Mouse (Mus musculus) yolk sac, embryonic 10.5 days (tissue): ENCODE results near the gene Polg.

ENCODE experiments used
- DNase-seq: peaks from one replicate; pipeline ENCODE4 v3.0.0-alpha.2; 2017; ENCODE audit warnings: low spot score

Polg gene

GRCm38 (mm10) chr7:79466053-79466901 is at the start of gene Polg:
Gene Polg (minus strand): TSS chr7:79466362.
- peak; percentile 99 for DNase-seq

- DNase-seq: no peak
Measured at GRCm38 (mm10) chr7:79515861-79516260, 49.7 kb upstream of the Polg start.

- peak; percentile 16 for DNase-seq
Measured at GRCm38 (mm10) chr7:79515221-79515743, 49.1 kb upstream of the Polg start.

- no peak for DNase-seq
Measured at GRCm38 (mm10) chr7:79514361-79514881, 48.3 kb upstream of the Polg start.

- no peak for DNase-seq
Measured at GRCm38 (mm10) chr7:79513466-79513865, 47.3 kb upstream of the Polg start.

- DNase-seq: no peak
Measured at GRCm38 (mm10) chr7:79512496-79512895, 46.3 kb upstream of the Polg start.

- DNase-seq: no peak
Measured at GRCm38 (mm10) chr7:79511656-79512055, 45.5 kb upstream of the Polg start.

GRCm38 (mm10) chr7:79511181-79511580 is 45.0 kb upstream of the Polg start:
- DNase-seq: no peak

GRCm38 (mm10) chr7:79510686-79511085 is 44.5 kb upstream of the Polg start:
- no peak for DNase-seq

- no peak for DNase-seq
Measured at GRCm38 (mm10) chr7:79509710-79510109, 43.5 kb upstream of the Polg start.

GRCm38 (mm10) chr7:79509235-79509607 is 43.1 kb upstream of the Polg start:
- DNase-seq: no peak

- DNase-seq: no peak
Measured at GRCm38 (mm10) chr7:79508280-79509234, 42.4 kb upstream of the Polg start.

GRCm38 (mm10) chr7:79507756-79508155 is 41.6 kb upstream of the Polg start:
- DNase-seq: no peak

- DNase-seq: no peak
Measured at GRCm38 (mm10) chr7:79507101-79507705, 41.0 kb upstream of the Polg start.

- no peak for DNase-seq
Measured at GRCm38 (mm10) chr7:79506531-79507090, 40.4 kb upstream of the Polg start.

- no peak for DNase-seq
Measured at GRCm38 (mm10) chr7:79505876-79506530, 39.8 kb upstream of the Polg start.

GRCm38 (mm10) chr7:79505376-79505775 is 39.2 kb upstream of the Polg start:
- no peak for DNase-seq

- DNase-seq: peak; percentile 71
Measured at GRCm38 (mm10) chr7:79504723-79505122, 38.6 kb upstream of the Polg start.

- no peak for DNase-seq
Measured at GRCm38 (mm10) chr7:79503656-79504250, 37.6 kb upstream of the Polg start.

GRCm38 (mm10) chr7:79503103-79503455 is 36.9 kb upstream of the Polg start:
- DNase-seq: no peak
